Mouse (Mus musculus): ENCODE results near the gene Dmwd. TPM values are rescaled to one million over a fixed set of nuclear protein-coding genes. Genes with fewer than 3 reads are reported as not detected.

Dmwd gene
- polyA plus RNA-seq, 1 experiment from 2014 or later, result 35.2 TPM

GRCm38 (mm10) chr7:19129396-19129795 is 53.4 kb downstream of the Dmwd start:
- Histone ChIP-seq H3K27ac (ENCODE audit: low read depth, low read length) (no peak overlapping the region), H3K27me3 (ENCODE audit: control insufficient read depth, insufficient read depth, low read length) (no peaks in the 10 kb centered on the region), H3K9ac (replicated peaks; ENCODE audit: low read depth, low read length) (no peak overlapping the region), H3K4me3 (ENCODE audit: low read depth, low read length) (no peak overlapping the region), H3K4me2 (ENCODE audit: low read depth, low read length) (no peak overlapping the region), H3K4me1 (ENCODE audit: control insufficient read depth, insufficient read depth, low read length) (peaks cover 12% of the 10 kb centered on the region; the same call in 1 of the 2 replicates), H3K9me3 (ENCODE audit: control insufficient read depth, low read length) (no peaks in the 10 kb centered on the region), H3K36me3 (ENCODE audit: control insufficient read depth, insufficient read depth, low read length) (no peaks in the 10 kb centered on the region)
- WGBS, result 96% methylated on average over 5 of the region's 5 CpGs
- no peak for ATAC-seq (ENCODE audit: low read depth)

- Histone ChIP-seq H3K4me2 (ENCODE audit: low read depth, low read length) (peak overlapping the region; percentile 60), H3K4me1 (ENCODE audit: control insufficient read depth, insufficient read depth, low read length) (peaks cover 12% of the 10 kb centered on the region; the same call in 1 of the 2 replicates), H3K9me3 (ENCODE audit: control insufficient read depth, low read length) (no peaks in the 10 kb centered on the region), H3K9ac (replicated peaks; ENCODE audit: low read depth, low read length) (no peak overlapping the region; the same call in 1 of the 2 replicates), H3K36me3 (ENCODE audit: control insufficient read depth, insufficient read depth, low read length) (peaks cover 3% of the 10 kb centered on the region), H3K4me3 (ENCODE audit: low read depth, low read length) (peak overlapping the region; percentile 43; the same call in 1 of the 2 replicates), H3K27me3 (ENCODE audit: control insufficient read depth, insufficient read depth, low read length) (no peaks in the 10 kb centered on the region), H3K27ac (ENCODE audit: low read depth, low read length) (peak overlapping the region; percentile 88)
- no peak for ATAC-seq (ENCODE audit: low read depth)
- WGBS, result 38% methylated on average over 4 of the region's 4 CpGs
Measured at GRCm38 (mm10) chr7:19130657-19131056, 54.6 kb downstream of the Dmwd start.

- H3K27ac ChIP-seq (ENCODE audit: low read depth, low read length), result peak overlapping the region; percentile 88
- WGBS, result under 1% methylated on average over 39 of the region's 39 CpGs
- ATAC-seq (ENCODE audit: low read depth), result peak; percentile 98
- peaks cover 10% of the 10 kb centered on the region for H3K36me3 ChIP-seq (ENCODE audit: control insufficient read depth, insufficient read depth, low read length)
- H3K27me3 ChIP-seq (ENCODE audit: control insufficient read depth, insufficient read depth, low read length), result no peaks in the 10 kb centered on the region
- H3K4me2 ChIP-seq (ENCODE audit: low read depth, low read length), result peak overlapping the region; percentile 60
- peak overlapping the region; percentile 43 for H3K4me3 ChIP-seq (ENCODE audit: low read depth, low read length)
- peaks cover 12% of the 10 kb centered on the region; the same call in 1 of the 2 replicates for H3K4me1 ChIP-seq (ENCODE audit: control insufficient read depth, insufficient read depth, low read length)
- H3K9ac ChIP-seq (replicated peaks; ENCODE audit: low read depth, low read length), result peak overlapping the region; percentile 46
- no peaks in the 10 kb centered on the region for H3K9me3 ChIP-seq (ENCODE audit: control insufficient read depth, low read length)
Measured at GRCm38 (mm10) chr7:19131324-19131848, 55.4 kb downstream of the Dmwd start.

Small RNAs within 50 kb of the gene (microRNA-seq; reads per million reads assigned to microRNA genes)
- gene Mir3100, result not detected

Other genes with a start within 250 kb of the Dmwd start
- 0.46 TPM in 1 of 2 replicates, not detected in the other for gene Mill2, start 236.3 kb upstream of the Dmwd start, polyA plus RNA-seq (2014; fragmentation: Nextera tagmentation; extraction: Ambion mirVana)
- gene Pglyrp1, start 204.9 kb upstream of the Dmwd start, polyA plus RNA-seq (2014; fragmentation: Nextera tagmentation; extraction: Ambion mirVana), result 18.3 and 18.7 TPM in 2 replicates
- gene Ccdc61, start 165.8 kb upstream of the Dmwd start, polyA plus RNA-seq (2014; fragmentation: Nextera tagmentation; extraction: Ambion mirVana), result 17.6 and 20.2 TPM in 2 replicates
- 17.1 and 18.4 TPM in 2 replicates for gene Nova2, start 150.3 kb upstream of the Dmwd start, polyA plus RNA-seq (2014; fragmentation: Nextera tagmentation; extraction: Ambion mirVana)
- 0.84 and 1.1 TPM in 2 replicates for gene Nanos2, start 88.8 kb upstream of the Dmwd start, polyA plus RNA-seq (2014; fragmentation: Nextera tagmentation; extraction: Ambion mirVana)
- 6.0 and 6.9 TPM in 2 replicates for gene Mypop, start 85.0 kb upstream of the Dmwd start, polyA plus RNA-seq (2014; fragmentation: Nextera tagmentation; extraction: Ambion mirVana)
- 29.7 and 30.3 TPM in 2 replicates for gene Irf2bp1, start 72.2 kb upstream of the Dmwd start, polyA plus RNA-seq (2014; fragmentation: Nextera tagmentation; extraction: Ambion mirVana)
- not detected in 2 replicates for gene Foxa3, start 52.7 kb upstream of the Dmwd start, polyA plus RNA-seq (2014; fragmentation: Nextera tagmentation; extraction: Ambion mirVana)
- 16.8 and 16.9 TPM in 2 replicates for gene Sympk, start 51.9 kb upstream of the Dmwd start, polyA plus RNA-seq (2014; fragmentation: Nextera tagmentation; extraction: Ambion mirVana)
- not detected in 2 replicates for gene Rsph6a, start 21.5 kb upstream of the Dmwd start, polyA plus RNA-seq (2014; fragmentation: Nextera tagmentation; extraction: Ambion mirVana)
- gene Dmpk, start 7.6 kb downstream of the Dmwd start, polyA plus RNA-seq (2014; fragmentation: Nextera tagmentation; extraction: Ambion mirVana), result 7.1 and 9.4 TPM in 2 replicates
- gene Six5, start 18.4 kb downstream of the Dmwd start, polyA plus RNA-seq (2014; fragmentation: Nextera tagmentation; extraction: Ambion mirVana), result 1.3 and 2.4 TPM in 2 replicates
- gene Gm4969, start 42.1 kb downstream of the Dmwd start, polyA plus RNA-seq (2014; fragmentation: Nextera tagmentation; extraction: Ambion mirVana), result 5.9 and 9.9 TPM in 2 replicates
- gene Fbxo46, start 43.6 kb downstream of the Dmwd start, polyA plus RNA-seq (2014; fragmentation: Nextera tagmentation; extraction: Ambion mirVana), result 11.6 and 13.1 TPM in 2 replicates
- 18.6 and 21.2 TPM in 2 replicates for gene Qpctl, start 73.1 kb downstream of the Dmwd start, polyA plus RNA-seq (2014; fragmentation: Nextera tagmentation; extraction: Ambion mirVana)
- 94.1 and 110 TPM in 2 replicates for gene Snrpd2, start 73.5 kb downstream of the Dmwd start, polyA plus RNA-seq (2014; fragmentation: Nextera tagmentation; extraction: Ambion mirVana)
- 0.75 and 1.8 TPM in 2 replicates for gene Gipr, start 89.9 kb downstream of the Dmwd start, polyA plus RNA-seq (2014; fragmentation: Nextera tagmentation; extraction: Ambion mirVana)
- 3.5 and 4.0 TPM in 2 replicates for gene Eml2, start 100.2 kb downstream of the Dmwd start, polyA plus RNA-seq (2014; fragmentation: Nextera tagmentation; extraction: Ambion mirVana)
- 2.9 and 3.4 TPM in 2 replicates for gene Gpr4, start 136.3 kb downstream of the Dmwd start, polyA plus RNA-seq (2014; fragmentation: Nextera tagmentation; extraction: Ambion mirVana)
- gene Opa3, start 152.1 kb downstream of the Dmwd start, polyA plus RNA-seq (2014; fragmentation: Nextera tagmentation; extraction: Ambion mirVana), result 36.6 and 37.6 TPM in 2 replicates
- gene Vasp, start 195.6 kb downstream of the Dmwd start, polyA plus RNA-seq (2014; fragmentation: Nextera tagmentation; extraction: Ambion mirVana), result 17.4 and 40.9 TPM in 2 replicates
- gene Ppm1n, start 203.8 kb downstream of the Dmwd start, polyA plus RNA-seq (2014; fragmentation: Nextera tagmentation; extraction: Ambion mirVana), result 0.66 and 0.75 TPM in 2 replicates
- 115 and 118 TPM in 2 replicates for gene Rtn2, start 206.4 kb downstream of the Dmwd start, polyA plus RNA-seq (2014; fragmentation: Nextera tagmentation; extraction: Ambion mirVana)
- gene Fosb, start 233.8 kb downstream of the Dmwd start, polyA plus RNA-seq (2014; fragmentation: Nextera tagmentation; extraction: Ambion mirVana), result not detected in 2 replicates

All from neural tube, embryonic 14.5 days (tissue).